Comparison of ENCODE assay signal across 19 mouse cellular contexts in the genomic region with DNA sequence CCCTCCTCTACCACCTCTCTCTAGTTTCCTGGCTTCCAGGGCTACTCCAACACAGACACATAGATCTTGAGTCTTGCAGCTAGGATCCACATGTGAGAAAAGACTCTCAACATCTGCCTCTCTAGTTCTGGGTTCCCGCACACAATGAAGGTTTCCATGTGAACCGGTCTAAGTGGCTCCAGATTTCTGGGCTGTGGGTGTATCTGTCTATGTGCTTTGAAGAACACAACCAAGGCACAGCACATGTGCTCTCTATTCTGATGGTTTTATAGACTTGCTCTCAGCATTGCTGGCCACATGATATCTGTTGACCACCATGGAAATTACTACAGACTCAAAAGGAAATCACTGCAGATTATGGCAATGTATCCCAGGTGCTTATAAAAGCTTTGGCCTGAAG.
"Had no signal": no experiment of that assay in that cellular context is flagged by ENCODE, and none has a peak within 500 bp of the region (broad histone marks: within the 10 kb centered on the region; RNA-seq: fewer than 3 reads in every experiment).

No protein-coding gene starts in this region.

- H3K4me1 ChIP-seq: lung, embryonic 15.5 days; megakaryocyte, embryonic 14.5 days; midbrain, embryonic 13.5 days; midbrain, embryonic 15.5 days; neural tube, embryonic 12.5 days had no signal

- H3K9ac ChIP-seq: lung, embryonic 15.5 days; midbrain, embryonic 13.5 days; midbrain, embryonic 15.5 days; neural tube, embryonic 12.5 days had no signal

- ATAC-seq: lung, postnatal 0 days; midbrain, embryonic 13.5 days; midbrain, embryonic 15.5 days had no signal

- H3K4me3 ChIP-seq: lung, embryonic 15.5 days; megakaryocyte, embryonic 14.5 days; midbrain, embryonic 13.5 days; midbrain, embryonic 15.5 days; neural tube, embryonic 12.5 days had no signal

- H3K4me2 ChIP-seq: lung, embryonic 15.5 days; midbrain, embryonic 11.5 days; midbrain, embryonic 13.5 days; midbrain, embryonic 15.5 days; neural tube, embryonic 12.5 days had no signal

- H3K36me3 ChIP-seq: lung, embryonic 15.5 days; midbrain, embryonic 13.5 days; midbrain, embryonic 15.5 days; neural tube, embryonic 12.5 days had no signal

- H3K27ac ChIP-seq: lung, embryonic 15.5 days; macrophage; midbrain, embryonic 13.5 days; midbrain, embryonic 15.5 days; neural tube, embryonic 12.5 days had no signal

- DNase-seq: lung, adult 2 months; lung, postnatal 14 days; lung, postnatal 36 days; retina, postnatal 1 day; right cerebral cortex, adult 18-20 months; right cerebral cortex, postnatal 25 days; right cerebral cortex, postnatal 4 days; spleen, adult 18-20 months; thymus, adult 18-20 months; thymus, postnatal 14 days; thymus, postnatal 36 days had no signal

- H3K27me3 ChIP-seq: lung, embryonic 15.5 days; megakaryocyte, embryonic 14.5 days; neural tube, embryonic 12.5 days had no signal

- H3K9me3 ChIP-seq: lung, embryonic 15.5 days; midbrain, embryonic 13.5 days; midbrain, embryonic 15.5 days; neural tube, embryonic 12.5 days had no signal
